ENCODE assay signal across 15 mouse cellular contexts in the genomic region with DNA sequence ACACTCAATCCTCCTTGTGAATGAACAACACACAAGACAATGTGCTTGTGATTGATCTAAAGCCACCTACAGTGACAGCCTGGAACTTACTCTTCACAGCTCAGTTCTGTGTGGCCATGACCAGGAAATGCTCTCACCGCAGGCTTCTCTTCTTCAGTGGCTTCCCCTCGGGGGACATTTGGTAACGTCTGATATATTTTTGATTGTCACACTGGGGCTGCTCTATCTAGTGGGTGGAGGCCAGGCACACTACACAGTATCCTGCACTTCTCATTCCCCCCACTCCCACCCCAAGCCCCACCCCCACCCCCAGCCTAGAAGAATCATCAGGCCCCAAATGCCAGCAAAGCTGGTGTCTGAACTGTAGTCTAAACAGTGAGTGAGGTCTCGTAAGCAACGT. TPM values are rescaled to one million over a fixed set of nuclear protein-coding genes. Genes with fewer than 3 reads are reported as not detected.
DNase-seq lines count a peak whose midpoint lies in the region; ATAC-seq and TF ChIP-seq lines count a peak whose summit lies in the region.
"Had no signal": no experiment of that assay in that cellular context is flagged by ENCODE, and none has a peak within 500 bp of the region (broad histone marks: within the 10 kb centered on the region; RNA-seq: fewer than 3 reads in every experiment).

No protein-coding gene starts in this region.

- no peak overlapping the region for H3K27ac ChIP-seq in spleen, adult 2 months (ENCODE audit: insufficient read depth, low read length)
- H3K27ac ChIP-seq: heart, embryonic 15.5 days; limb, embryonic 12.5 days; neural tube, embryonic 12.5 days; stomach, postnatal 0 days had no signal

- no peak for TF ChIP-seq CTCF in spleen, adult 2 months (IDR thresholded peaks at IDR 0.05; ENCODE audit: extremely low read depth, insufficient read depth, insufficient read length, insufficient replicate concordance)

- TF ChIP-seq POLR2A in spleen, adult 2 months (IDR thresholded peaks at IDR 0.05; ENCODE audit: low read depth, low read length), result no peak

- peak; percentile 97 for ATAC-seq in activated CD4-positive, CD25-positive, alpha-beta regulatory T cell, adult 4 months
- peak; percentile 74 for ATAC-seq in monocyte, adult 5-6 weeks (replicated peaks; ENCODE audit: insufficient number of reproducible peaks, low FRiP score, low TSS enrichment, poor library complexity, severe bottlenecking)

- H3K27me3 ChIP-seq in spleen, adult 2 months (ENCODE audit: control insufficient read depth, insufficient read depth, low read length), result no peaks in the 10 kb centered on the region
- H3K27me3 ChIP-seq: heart, embryonic 15.5 days; limb, embryonic 12.5 days; neural tube, embryonic 12.5 days had no signal

- 20% methylated on average over 5 of the region's 5 CpGs for WGBS in spleen, adult 2 months

- H3K4me1 ChIP-seq in spleen, adult 2 months (ENCODE audit: control insufficient read depth, insufficient read depth, insufficient read length), result peaks cover 3% of the 10 kb centered on the region
- H3K4me1 ChIP-seq: limb, embryonic 12.5 days; neural tube, embryonic 12.5 days had no signal

- H3K4me3 ChIP-seq in spleen, adult 2 months (ENCODE audit: extremely low read depth, insufficient read depth, insufficient read length), result no peak overlapping the region
- H3K4me3 ChIP-seq: heart, embryonic 15.5 days; limb, embryonic 12.5 days; neural tube, embryonic 12.5 days had no signal

- DNase-seq in spleen, adult 2 months (ENCODE audit: low read depth in 1 of 2, low spot score in 2 of 2), result peak; percentile 13 to 29
- no peak for DNase-seq in spleen, postnatal 4 days (ENCODE audit: low spot score in 2 of 2)
- DNase-seq in liver, result peak; percentile 12
- no peak for DNase-seq in ovary, postnatal 10 days (ENCODE audit: low spot score)
- DNase-seq in layer of hippocampus, adult 11-12 months (ENCODE audit: low spot score), result no peak
- DNase-seq in testis, postnatal 14 days (ENCODE audit: low spot score), result no peak
- DNase-seq: cerebellum, adult 11 months; kidney, postnatal 25 days; right cerebral cortex, postnatal 14 days had no signal

- no peaks in the 10 kb centered on the region for H3K36me3 ChIP-seq in spleen, adult 2 months (ENCODE audit: control insufficient read depth, insufficient read depth, low read length)
- H3K36me3 ChIP-seq: heart, embryonic 15.5 days; limb, embryonic 12.5 days; neural tube, embryonic 12.5 days had no signal

RNA-seq across cellular contexts. Expression of a gene that starts 16.1 kb away (rescaled TPM):
- polyA plus RNA-seq in spleen, adult 2 months (2012; rRNA removed), result 0.73 and 0.96 TPM in 2 replicates
- 1 to 10 TPM; 8.1 to 9.7 TPM for polyA plus RNA-seq in activated CD4-positive, CD25-positive, alpha-beta regulatory T cell, adult 4 months (2017; shearing (Covaris generic))
- 29.4 to 103 TPM (median 30.9 TPM) in 3 replicates for total RNA-seq in monocyte, adult 5-6 weeks (2017)

Comparison
In these comparisons a context has a peak if more than half of its experiments do, and no peak if none do; other contexts are left out.
1. DNase-seq: peak in spleen, adult 2 months (2 of 2) and liver (single experiment); none in spleen, postnatal 4 days (0 of 2), ovary, postnatal 10 days (single experiment), layer of hippocampus, adult 11-12 months (single experiment) and testis, postnatal 14 days (single experiment).